Mouse (Mus musculus): ENCODE results near the gene Osbp2. TPM values are rescaled to one million over a fixed set of nuclear protein-coding genes. Genes with fewer than 3 reads are reported as not detected.

Osbp2 gene
- polyA plus RNA-seq, 1 experiment from 2014 or later = 0.25 TPM

- Histone ChIP-seq H3K9ac (ENCODE audit: low read length) (no peak overlapping the region), H3K4me2 (ENCODE audit: low read depth, low read length) (no peak overlapping the region), H3K27ac (ENCODE audit: low read length) (no peak overlapping the region), H3K9me3 (replicated peaks; ENCODE audit: control insufficient read depth, low read length) (no peaks in the 10 kb centered on the region), H3K27me3 (ENCODE audit: control insufficient read depth, insufficient read depth, low read length) (no peaks in the 10 kb centered on the region), H3K4me1 (ENCODE audit: control insufficient read depth, insufficient read depth, low read length) (no peaks in the 10 kb centered on the region), H3K4me3 (replicated peaks; ENCODE audit: low read length) (no peak overlapping the region), H3K36me3 (ENCODE audit: control insufficient read depth, insufficient read depth, low read length) (no peaks in the 10 kb centered on the region)
- WGBS = 37% methylated on average over 2 of the region's 2 CpGs
- ATAC-seq (ENCODE audit: insufficient read depth, low FRiP score) = no peak
These were observed 16.1 kb upstream of the Osbp2 start for GRCm38 (mm10) chr11:3879836-3880235.

- no peak overlapping the region for H3K27ac ChIP-seq (ENCODE audit: low read length)
- WGBS = 74% methylated on average over 7 of the region's 7 CpGs
- no peaks in the 10 kb centered on the region for H3K27me3 ChIP-seq (ENCODE audit: control insufficient read depth, insufficient read depth, low read length)
- H3K9ac ChIP-seq (ENCODE audit: low read length) = no peak overlapping the region
- no peaks in the 10 kb centered on the region for H3K4me1 ChIP-seq (ENCODE audit: control insufficient read depth, insufficient read depth, low read length)
- H3K4me3 ChIP-seq (replicated peaks; ENCODE audit: low read length) = no peak overlapping the region
- no peak overlapping the region for H3K4me2 ChIP-seq (ENCODE audit: low read depth, low read length)
- no peaks in the 10 kb centered on the region for H3K9me3 ChIP-seq (replicated peaks; ENCODE audit: control insufficient read depth, low read length)
- H3K36me3 ChIP-seq (ENCODE audit: control insufficient read depth, insufficient read depth, low read length) = no peaks in the 10 kb centered on the region
- no peak for ATAC-seq (ENCODE audit: insufficient read depth, low FRiP score)
These were observed 15.0 kb upstream of the Osbp2 start for GRCm38 (mm10) chr11:3878660-3879059.

- Histone ChIP-seq H3K27me3 (ENCODE audit: control insufficient read depth, insufficient read depth, low read length) (no peaks in the 10 kb centered on the region), H3K27ac (ENCODE audit: low read length) (no peak overlapping the region), H3K4me1 (ENCODE audit: control insufficient read depth, insufficient read depth, low read length) (no peaks in the 10 kb centered on the region), H3K4me2 (ENCODE audit: low read depth, low read length) (no peak overlapping the region), H3K9me3 (replicated peaks; ENCODE audit: control insufficient read depth, low read length) (no peaks in the 10 kb centered on the region), H3K4me3 (replicated peaks; ENCODE audit: low read length) (no peak overlapping the region), H3K9ac (ENCODE audit: low read length) (no peak overlapping the region), H3K36me3 (ENCODE audit: control insufficient read depth, insufficient read depth, low read length) (no peaks in the 10 kb centered on the region)
- 72% methylated on average over 6 of the region's 6 CpGs for WGBS
- no peak for ATAC-seq (ENCODE audit: insufficient read depth, low FRiP score)
These were observed 12.7 kb upstream of the Osbp2 start for GRCm38 (mm10) chr11:3876419-3876818.

- Histone ChIP-seq H3K4me1 (ENCODE audit: control insufficient read depth, insufficient read depth, low read length) (peaks cover 7% of the 10 kb centered on the region; the same call in 1 of the 2 replicates), H3K4me3 (replicated peaks; ENCODE audit: low read length) (peak overlapping the region; percentile 53), H3K27me3 (ENCODE audit: control insufficient read depth, insufficient read depth, low read length) (peaks cover 9% of the 10 kb centered on the region), H3K4me2 (ENCODE audit: low read depth, low read length) (peak overlapping the region; percentile 94), H3K9ac (ENCODE audit: low read length) (peak overlapping the region; percentile 70; the same call in 1 of the 2 replicates), H3K9me3 (replicated peaks; ENCODE audit: control insufficient read depth, low read length) (no peaks in the 10 kb centered on the region), H3K27ac (ENCODE audit: low read length) (no peak overlapping the region), H3K36me3 (ENCODE audit: control insufficient read depth, insufficient read depth, low read length) (no peaks in the 10 kb centered on the region)
- WGBS = 40% methylated on average over 6 of the region's 6 CpGs
- ATAC-seq (ENCODE audit: insufficient read depth, low FRiP score) = no peak
These were observed 640 bp upstream of the Osbp2 start for GRCm38 (mm10) chr11:3864343-3864742.

- no peak for ATAC-seq (ENCODE audit: insufficient read depth, low FRiP score)
- no peak overlapping the region for H3K27ac ChIP-seq (ENCODE audit: low read length)
- H3K4me3 ChIP-seq (replicated peaks; ENCODE audit: low read length) = peak overlapping the region; percentile 53
- 72% methylated on average over 19 of the region's 19 CpGs for WGBS
- no peaks in the 10 kb centered on the region for H3K9me3 ChIP-seq (replicated peaks; ENCODE audit: control insufficient read depth, low read length)
- H3K27me3 ChIP-seq (ENCODE audit: control insufficient read depth, insufficient read depth, low read length) = peaks cover 9% of the 10 kb centered on the region
- H3K36me3 ChIP-seq (ENCODE audit: control insufficient read depth, insufficient read depth, low read length) = no peaks in the 10 kb centered on the region
- peak overlapping the region; percentile 94 for H3K4me2 ChIP-seq (ENCODE audit: low read depth, low read length)
- peak overlapping the region; percentile 70; the same call in 1 of the 2 replicates for H3K9ac ChIP-seq (ENCODE audit: low read length)
- H3K4me1 ChIP-seq (ENCODE audit: control insufficient read depth, insufficient read depth, low read length) = peaks cover 7% of the 10 kb centered on the region; the same call in 1 of the 2 replicates
These were observed 846 bp downstream of the Osbp2 start for GRCm38 (mm10) chr11:3862661-3863453.

GRCm38 (mm10) chr11:3860361-3860760 is 3.3 kb downstream of the Osbp2 start:
- Histone ChIP-seq H3K27ac (ENCODE audit: low read length) (no peak overlapping the region), H3K36me3 (ENCODE audit: control insufficient read depth, insufficient read depth, low read length) (no peaks in the 10 kb centered on the region), H3K27me3 (ENCODE audit: control insufficient read depth, insufficient read depth, low read length) (peaks cover 9% of the 10 kb centered on the region), H3K4me1 (ENCODE audit: control insufficient read depth, insufficient read depth, low read length) (peaks cover 7% of the 10 kb centered on the region; the same call in 1 of the 2 replicates), H3K4me3 (replicated peaks; ENCODE audit: low read length) (no peak overlapping the region), H3K9me3 (replicated peaks; ENCODE audit: control insufficient read depth, low read length) (no peaks in the 10 kb centered on the region), H3K9ac (ENCODE audit: low read length) (no peak overlapping the region), H3K4me2 (ENCODE audit: low read depth, low read length) (no peak overlapping the region)
- 59% methylated on average over 4 of the region's 4 CpGs for WGBS
- no peak for ATAC-seq (ENCODE audit: insufficient read depth, low FRiP score)

- Histone ChIP-seq H3K36me3 (ENCODE audit: control insufficient read depth, insufficient read depth, low read length) (no peaks in the 10 kb centered on the region), H3K4me2 (ENCODE audit: low read depth, low read length) (no peak overlapping the region), H3K27ac (ENCODE audit: low read length) (no peak overlapping the region), H3K4me1 (ENCODE audit: control insufficient read depth, insufficient read depth, low read length) (peaks cover 7% of the 10 kb centered on the region; the same call in 1 of the 2 replicates), H3K9me3 (replicated peaks; ENCODE audit: control insufficient read depth, low read length) (no peaks in the 10 kb centered on the region; the same call in 1 of the 2 replicates), H3K4me3 (replicated peaks; ENCODE audit: low read length) (no peak overlapping the region), H3K9ac (ENCODE audit: low read length) (no peak overlapping the region), H3K27me3 (ENCODE audit: control insufficient read depth, insufficient read depth, low read length) (peaks cover 9% of the 10 kb centered on the region)
- 93% methylated on average over 4 of the region's 4 CpGs for WGBS
- no peak for ATAC-seq (ENCODE audit: insufficient read depth, low FRiP score)
These were observed 3.9 kb downstream of the Osbp2 start for GRCm38 (mm10) chr11:3859778-3860177.

- Histone ChIP-seq H3K9me3 (replicated peaks; ENCODE audit: control insufficient read depth, low read length) (no peaks in the 10 kb centered on the region; the same call in 1 of the 2 replicates), H3K4me3 (replicated peaks; ENCODE audit: low read length) (no peak overlapping the region), H3K9ac (ENCODE audit: low read length) (no peak overlapping the region), H3K27me3 (ENCODE audit: control insufficient read depth, insufficient read depth, low read length) (peaks cover 5% of the 10 kb centered on the region), H3K4me2 (ENCODE audit: low read depth, low read length) (no peak overlapping the region), H3K4me1 (ENCODE audit: control insufficient read depth, insufficient read depth, low read length) (no peaks in the 10 kb centered on the region), H3K36me3 (ENCODE audit: control insufficient read depth, insufficient read depth, low read length) (no peaks in the 10 kb centered on the region), H3K27ac (ENCODE audit: low read length) (no peak overlapping the region)
- ATAC-seq (ENCODE audit: insufficient read depth, low FRiP score) = no peak
- 73% methylated on average over 5 of the region's 5 CpGs for WGBS
These were observed 5.8 kb downstream of the Osbp2 start for GRCm38 (mm10) chr11:3857902-3858301.

- no peak overlapping the region for H3K9ac ChIP-seq (ENCODE audit: low read length)
- H3K27me3 ChIP-seq (ENCODE audit: control insufficient read depth, insufficient read depth, low read length) = no peaks in the 10 kb centered on the region
- H3K4me2 ChIP-seq (ENCODE audit: low read depth, low read length) = no peak overlapping the region
- H3K36me3 ChIP-seq (ENCODE audit: control insufficient read depth, insufficient read depth, low read length) = no peaks in the 10 kb centered on the region
- no peaks in the 10 kb centered on the region for H3K4me1 ChIP-seq (ENCODE audit: control insufficient read depth, insufficient read depth, low read length)
- H3K27ac ChIP-seq (ENCODE audit: low read length) = no peak overlapping the region
- no peaks in the 10 kb centered on the region; the same call in 1 of the 2 replicates for H3K9me3 ChIP-seq (replicated peaks; ENCODE audit: control insufficient read depth, low read length)
- ATAC-seq (ENCODE audit: insufficient read depth, low FRiP score) = no peak
- WGBS = 85% methylated on average over 5 of the region's 5 CpGs
- H3K4me3 ChIP-seq (replicated peaks; ENCODE audit: low read length) = no peak overlapping the region
These were observed 7.9 kb downstream of the Osbp2 start for GRCm38 (mm10) chr11:3855846-3856245.

All from stomach, embryonic 16.5 days (tissue).